Mouse (Mus musculus) lung, postnatal 0 days (tissue): ENCODE data around the gene Wdr18. TPM values are rescaled to one million over a fixed set of nuclear protein-coding genes. Genes with fewer than 3 reads are reported as not detected.
"Not testable (repeated sequence)": the region's sequence is repeated elsewhere in the genome, so short reads cannot be mapped to it uniquely, and the experiment has no call there.

Experiments used
- ATAC-seq: fragments of 200-750 bp; cut with Nextera tagmentation; 2 replicates; pipeline ENCODE4 v1.8.0; 2017; ENCODE audit warnings: moderate library complexity
- DNase-seq: peaks from one replicate; pipeline ENCODE4 v3.0.0-alpha.2; 2016; ENCODE audit warnings: low spot score
- H3K27ac ChIP-seq: fragments of 300-500 bp; sonication (generic); 2 replicates; pipeline ENCODE4 v1.5.1; 2014; ENCODE audit warnings: antibody characterized with exemption, mild to moderate bottlenecking, low read length, mixed read lengths
- H3K27me3 ChIP-seq: fragments of 300-500 bp; sonication (generic); replicated peaks from 2 replicates; pipeline ENCODE4 v1.6.1; 2014; ENCODE audit warnings: low read length, mixed read lengths; ENCODE audit not compliant: insufficient read depth
- H3K36me3 ChIP-seq: fragments of 300-500 bp; sonication (generic); 2 replicates; pipeline ENCODE4 v1.6.1; 2014; ENCODE audit warnings: low read length, mixed read lengths; ENCODE audit not compliant: insufficient read depth
- H3K4me1 ChIP-seq: fragments of 300-500 bp; sonication (generic); 2 replicates; pipeline ENCODE4 v1.6.1; 2014; ENCODE audit warnings: antibody characterized with exemption, low read depth, low read length, mixed read lengths; ENCODE audit not compliant: insufficient read depth
- H3K4me2 ChIP-seq: fragments of 300-500 bp; sonication (generic); replicated peaks from 2 replicates; pipeline ENCODE4 v1.6.1; 2014; ENCODE audit warnings: low read depth, mild to moderate bottlenecking, low read length, moderate library complexity, mixed read lengths
- H3K4me3 ChIP-seq: fragments of 300-500 bp; sonication (generic); 2 replicates; pipeline ENCODE4 v1.5.1; 2014; ENCODE audit warnings: low read depth, low read length
- H3K9ac ChIP-seq: fragments of 300-500 bp; sonication (generic); replicated peaks from 2 replicates; pipeline ENCODE4 v1.6.1; 2014; ENCODE audit warnings: low read depth, mild to moderate bottlenecking
- H3K9me3 ChIP-seq: fragments of 300-500 bp; sonication (generic); 2 replicates; pipeline ENCODE4 v1.6.1; 2016; ENCODE audit warnings: low read length, mixed read lengths
- CTCF ChIP-seq: IDR thresholded peaks from 2 replicates; pipeline ENCODE4 v1.5.1; 2016; ENCODE audit warnings: antibody characterized with exemption, mild to moderate bottlenecking
- EP300 ChIP-seq: IDR thresholded peaks from 2 replicates; pipeline ENCODE4 v1.6.1; 2016; ENCODE audit warnings: antibody characterized with exemption, mild to moderate bottlenecking, control low read depth
- WGBS: fragments of 180-500 bp; shearing (Covaris S2); extraction: QIAGEN DNeasy Blood & Tissue Kit; methylation state at CpG from one replicate; pipeline ENCODE4 v1.1.7; 2014; 5-methylcytosine and 5-hydroxymethylcytosine counted together
- polyA plus RNA-seq: library from polyadenylated mRNA; unstranded; fragments of >200 nt; fragmentation: Nextera tagmentation; extraction: Ambion mirVana; gene quantifications from 2 replicates; pipeline ENCODE4 v1.2.1, GENCODE M21; 2015

Wdr18 gene
- polyA plus RNA-seq, 1 experiment from 2014 or later: 44.2 TPM

DNA sequence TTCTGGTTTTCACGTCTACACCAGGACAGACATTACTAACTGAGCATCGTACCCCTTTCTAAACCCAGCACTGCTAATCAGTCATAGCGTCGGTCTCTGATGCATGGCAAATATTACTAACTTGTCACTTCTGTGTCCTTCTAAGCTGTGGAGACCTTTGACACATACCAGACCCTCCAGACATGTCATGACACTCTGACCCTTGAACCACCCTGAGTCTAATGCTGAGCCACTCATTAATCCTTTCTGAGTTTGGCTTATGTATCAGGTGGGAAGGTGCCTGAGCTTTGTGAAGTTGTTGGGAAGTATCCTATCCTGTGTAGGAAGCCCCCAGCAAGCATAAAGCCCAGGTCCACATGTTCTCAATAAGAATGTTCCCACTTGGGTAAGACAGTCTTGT, 10.1 kb upstream of the Wdr18 start:
- H3K9me3 ChIP-seq: no peaks in the 10 kb centered on the region
- no peak for TF ChIP-seq CTCF
- TF ChIP-seq EP300: no peak
- no peak overlapping the region for H3K4me3 ChIP-seq
- no peak for ATAC-seq
- peaks cover 31% of the 10 kb centered on the region for H3K36me3 ChIP-seq
- H3K27me3 ChIP-seq: no peaks in the 10 kb centered on the region
- WGBS: 86% methylated on average over 4 of the region's 4 CpGs
- peaks cover 18% of the 10 kb centered on the region; the same call in 1 of the 2 replicates for H3K4me1 ChIP-seq
- H3K4me2 ChIP-seq: no peak overlapping the region
- H3K9ac ChIP-seq: no peak overlapping the region
- DNase-seq: no peak
- no peak overlapping the region for H3K27ac ChIP-seq

- TF ChIP-seq EP300: no peak
- no peak for TF ChIP-seq CTCF
- no peak for DNase-seq
- WGBS: 88% methylated on average over 18 of the region's 18 CpGs
- Histone ChIP-seq H3K27me3 (no peaks in the 10 kb centered on the region), H3K27ac (no peak overlapping the region), H3K36me3 (peaks cover 31% of the 10 kb centered on the region), H3K4me2 (no peak overlapping the region), H3K9ac (no peak overlapping the region), H3K9me3 (no peaks in the 10 kb centered on the region), H3K4me1 (peaks cover 12% of the 10 kb centered on the region; the same call in 1 of the 2 replicates), H3K4me3 (no peak overlapping the region)
- no peak for ATAC-seq
These were observed 9.3 kb upstream of the Wdr18 start for GRCm38 (mm10) chr10:79950661-79951060.

GRCm38 (mm10) chr10:79953946-79954345, 6.0 kb upstream of the Wdr18 start:
- peak; percentile 40 for DNase-seq
- Histone ChIP-seq H3K9ac (no peak overlapping the region), H3K4me2 (no peak overlapping the region), H3K27ac (no peak overlapping the region), H3K36me3 (peaks cover 24% of the 10 kb centered on the region), H3K4me1 (no peaks in the 10 kb centered on the region), H3K9me3 (no peaks in the 10 kb centered on the region), H3K4me3 (no peak overlapping the region), H3K27me3 (no peaks in the 10 kb centered on the region)
- TF ChIP-seq CTCF (peak; percentile 83), EP300 (no peak)
- WGBS: 88% methylated on average over 6 of the region's 6 CpGs
- 0 out of 2 replicates have a peak, but pooled peaks have one; percentile 18 for ATAC-seq

GRCm38 (mm10) chr10:79955691-79956090, 4.3 kb upstream of the Wdr18 start:
- peaks cover 9% of the 10 kb centered on the region; the same call in 1 of the 2 replicates for H3K36me3 ChIP-seq
- H3K4me2 ChIP-seq: no peak overlapping the region
- H3K9ac ChIP-seq: no peak overlapping the region
- no peak for ATAC-seq
- H3K27ac ChIP-seq: no peak overlapping the region
- H3K4me1 ChIP-seq: peaks cover 6% of the 10 kb centered on the region; the same call in 1 of the 2 replicates
- H3K9me3 ChIP-seq: no peaks in the 10 kb centered on the region
- DNase-seq: no peak
- 57% methylated on average over 9 of the region's 9 CpGs for WGBS
- TF ChIP-seq CTCF (no peak), EP300 (no peak)
- H3K27me3 ChIP-seq: no peaks in the 10 kb centered on the region
- no peak overlapping the region for H3K4me3 ChIP-seq

DNA sequence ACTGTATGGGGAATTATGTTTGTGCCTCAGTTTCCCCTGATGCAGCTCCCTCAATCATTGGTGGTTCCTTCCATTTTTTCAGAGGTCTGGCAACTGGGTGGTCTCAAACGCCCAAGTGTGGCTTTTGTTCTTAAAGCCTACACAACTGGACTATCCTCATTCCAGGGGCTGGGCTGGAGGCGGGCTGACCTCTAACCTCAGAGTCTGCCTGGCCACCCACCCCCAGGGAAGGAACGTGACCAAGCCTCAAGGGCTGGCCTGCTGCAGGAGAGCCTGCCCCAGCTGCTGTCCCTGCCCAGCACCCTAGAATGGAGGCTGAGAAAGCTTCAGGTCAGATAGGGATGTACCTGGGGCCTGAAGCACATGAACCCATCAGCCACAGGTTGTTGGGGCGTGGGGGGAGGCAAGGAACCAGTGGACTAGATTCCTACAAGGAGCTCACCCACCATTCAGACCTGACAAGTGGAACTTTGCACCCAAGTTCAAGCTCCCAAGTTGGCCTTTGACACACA, 3.3 kb upstream of the Wdr18 start:
- Histone ChIP-seq H3K36me3 (0 out of 2 replicates have a peak, but pooled peaks cover 2% of the 10 kb centered on the region), H3K4me1 (peaks cover 8% of the 10 kb centered on the region; the same call in 1 of the 2 replicates), H3K9ac (no peak overlapping the region), H3K9me3 (no peaks in the 10 kb centered on the region), H3K27ac (no peak overlapping the region), H3K4me2 (no peak overlapping the region), H3K4me3 (no peak overlapping the region), H3K27me3 (no peaks in the 10 kb centered on the region)
- 39% methylated on average over 4 of the region's 4 CpGs for WGBS
- DNase-seq (no peak), ATAC-seq (no peak)
- TF ChIP-seq CTCF: no peak
- TF ChIP-seq EP300: no peak

- WGBS: 12% methylated on average over 21 of the region's 21 CpGs
- Histone ChIP-seq H3K4me1 (peaks cover 8% of the 10 kb centered on the region; the same call in 1 of the 2 replicates), H3K27me3 (no peaks in the 10 kb centered on the region), H3K9me3 (no peaks in the 10 kb centered on the region), H3K27ac (no peak overlapping the region), H3K4me2 (peak overlapping the region; percentile 15; the same call in 1 of the 2 replicates), H3K4me3 (no peak overlapping the region), H3K9ac (no peak overlapping the region), H3K36me3 (no peaks in the 10 kb centered on the region)
- peak; percentile 87 for DNase-seq
- TF ChIP-seq CTCF: peak; percentile 99
- no peak for TF ChIP-seq EP300
- ATAC-seq: peak; percentile 14
These were observed 1.7 kb upstream of the Wdr18 start for GRCm38 (mm10) chr10:79958140-79958816.

DNA sequence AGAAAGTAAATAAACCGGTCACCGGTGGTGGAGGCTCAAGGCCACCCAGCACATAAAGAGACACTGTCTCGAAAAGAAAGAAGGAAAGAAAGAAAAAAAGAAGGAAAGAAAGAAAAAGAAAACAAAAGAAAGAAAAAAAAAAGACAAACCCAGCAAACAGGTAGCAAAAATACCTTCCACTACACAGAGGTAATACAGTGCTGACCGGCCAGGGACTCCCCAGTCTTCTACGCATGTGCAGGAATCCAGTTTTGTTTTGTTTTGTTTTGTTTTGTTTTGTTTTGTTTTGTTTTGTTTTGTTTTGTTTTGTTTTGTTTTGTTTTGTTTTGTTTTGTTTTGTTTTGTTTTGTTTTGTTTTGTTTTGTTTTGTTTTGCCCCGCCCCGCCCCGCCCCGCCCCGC, 540 bp upstream of the Wdr18 start:
- H3K27ac ChIP-seq, H3K36me3 ChIP-seq, H3K9ac ChIP-seq, H3K4me1 ChIP-seq, H3K9me3 ChIP-seq, H3K27me3 ChIP-seq: not testable (repeated sequence)
- H3K4me3 ChIP-seq: peak overlapping the region; percentile 82; the same call in 1 of the 2 replicates
- ATAC-seq (peak; percentile 31; the same call in 1 of the 2 replicates), DNase-seq (peak; percentile 56)
- peak overlapping the region; percentile 89; the same call in 1 of the 2 replicates for H3K4me2 ChIP-seq
- WGBS: 29% methylated on average over 10 of the region's 10 CpGs
